Mouse (Mus musculus) heart, embryonic 11.5 days (tissue): ENCODE results near the gene Rere. TPM values are rescaled to one million over a fixed set of nuclear protein-coding genes. Genes with fewer than 3 reads are reported as not detected.

Experiments used
- ATAC-seq: fragments of 200-750 bp; cut with Nextera tagmentation; replicated peaks from 2 replicates; pipeline ENCODE4 v1.8.0; 2017; ENCODE audit warnings: moderate library complexity; ENCODE audit not compliant: insufficient number of reproducible peaks, low FRiP score, low TSS enrichment
- H3K27ac ChIP-seq: fragments of 300-500 bp; sonication (generic); 2 replicates; pipeline ENCODE4 v1.5.1; 2014; ENCODE audit warnings: mild to moderate bottlenecking, low read depth, low read length
- H3K27me3 ChIP-seq: fragments of 300-500 bp; sonication (generic); 2 replicates; pipeline ENCODE4 v1.6.1; 2014; ENCODE audit warnings: mild to moderate bottlenecking, low read length, mixed read lengths; ENCODE audit not compliant: control insufficient read depth, insufficient read depth
- H3K36me3 ChIP-seq: fragments of 300-500 bp; sonication (generic); 2 replicates; pipeline ENCODE4 v1.6.1; 2014; ENCODE audit warnings: mild to moderate bottlenecking, low read length, moderate library complexity, mixed read lengths; ENCODE audit not compliant: control insufficient read depth, insufficient read depth
- H3K4me1 ChIP-seq: fragments of 300-500 bp; sonication (generic); 2 replicates; pipeline ENCODE4 v1.6.1; 2014; ENCODE audit warnings: low read length; ENCODE audit not compliant: control insufficient read depth, insufficient read depth
- H3K4me2 ChIP-seq: fragments of 300-500 bp; sonication (generic); 2 replicates; pipeline ENCODE4 v1.6.1; 2014; ENCODE audit warnings: mild to moderate bottlenecking, moderate library complexity
- H3K4me3 ChIP-seq: fragments of 300-500 bp; sonication (generic); 2 replicates; pipeline ENCODE4 v1.5.1; 2014; ENCODE audit warnings: low read depth, low read length
- H3K9ac ChIP-seq: fragments of 300-500 bp; sonication (generic); 2 replicates; pipeline ENCODE4 v1.6.1; 2014; ENCODE audit warnings: mild to moderate bottlenecking, low read depth, low read length, moderate library complexity
- H3K9me3 ChIP-seq: fragments of 300-500 bp; sonication (generic); replicated peaks from 2 replicates; pipeline ENCODE4 v1.6.1; 2016; ENCODE audit warnings: low read length; ENCODE audit not compliant: control insufficient read depth
- WGBS: fragments of 180-500 bp; shearing (Covaris S2); extraction: QIAGEN DNeasy Blood & Tissue Kit; methylation state at CpG from one replicate; pipeline ENCODE4 v1.1.7; 2014; ENCODE audit not compliant: insufficient replicate concordance; 5-methylcytosine and 5-hydroxymethylcytosine counted together
- polyA plus RNA-seq: library from polyadenylated mRNA; unstranded; fragments of >200 nt; fragmentation: Nextera tagmentation; extraction: Ambion mirVana; gene quantifications from 2 replicates; pipeline ENCODE4 v1.2.1, GENCODE M21; 2014

The Rere gene
- polyA plus RNA-seq, 1 experiment from 2014 or later = 29.1 TPM

DNA sequence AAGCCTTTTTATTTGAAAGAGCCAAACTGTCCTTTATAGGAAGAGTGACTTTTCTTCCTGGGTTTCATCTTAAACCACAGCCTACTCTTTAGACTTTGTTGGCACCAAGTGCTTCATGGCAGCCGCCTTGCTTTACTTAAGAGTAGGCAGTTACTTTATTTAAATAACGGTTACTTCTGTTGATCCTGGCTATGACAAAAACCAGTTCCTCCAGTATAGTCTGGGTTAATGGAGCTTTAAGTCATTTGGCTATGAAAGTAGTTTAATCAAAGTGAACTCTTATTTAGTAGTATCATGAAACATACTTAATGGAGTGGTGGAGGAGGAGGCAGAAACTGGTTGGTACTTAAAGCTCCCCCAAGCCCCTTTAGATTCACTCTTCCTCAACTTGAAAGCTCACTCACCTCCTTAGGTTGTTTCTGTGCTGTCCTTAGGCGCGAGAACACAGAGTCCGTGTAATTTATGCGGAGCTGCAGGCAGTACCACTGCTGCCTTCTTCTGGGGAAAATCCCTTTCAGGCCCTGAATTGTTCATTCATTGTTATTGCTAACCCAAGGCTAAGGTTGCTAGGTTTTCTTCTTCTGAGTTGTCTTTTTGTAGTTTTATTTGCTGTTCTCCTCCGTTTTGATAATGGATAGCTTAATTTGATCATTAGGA lies 70.1 kb downstream of the Rere start:
- Histone ChIP-seq H3K4me3 (no peak overlapping the region), H3K36me3 (no peaks in the 10 kb centered on the region), H3K4me2 (no peak overlapping the region), H3K27me3 (no peaks in the 10 kb centered on the region), H3K9ac (no peak overlapping the region), H3K27ac (no peak overlapping the region), H3K9me3 (no peaks in the 10 kb centered on the region), H3K4me1 (peaks cover 12% of the 10 kb centered on the region)
- ATAC-seq = no peak
- WGBS = 63% methylated on average over 7 of the region's 7 CpGs

DNA sequence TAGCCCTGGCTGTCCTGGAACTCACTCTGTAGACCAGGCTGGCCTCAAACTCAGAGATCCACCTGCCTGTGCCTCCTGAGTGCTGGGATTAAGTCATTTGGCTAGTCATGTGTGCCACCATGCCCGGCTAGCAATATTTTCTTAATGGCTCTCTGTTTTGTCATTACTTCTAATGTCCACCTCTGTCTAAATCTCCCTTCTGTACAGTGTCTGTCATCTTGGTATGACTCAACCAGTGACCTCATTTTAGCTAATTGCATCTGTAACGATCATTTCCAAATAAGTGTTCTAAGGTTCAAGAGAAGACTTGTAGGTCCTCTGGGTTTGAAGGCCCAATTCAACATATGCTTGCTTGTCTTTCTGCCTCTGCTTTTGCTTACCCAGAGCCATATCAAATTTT lies 71.3 kb downstream of the Rere start:
- Histone ChIP-seq H3K4me1 (peaks cover 8% of the 10 kb centered on the region), H3K4me2 (no peak overlapping the region), H3K9ac (no peak overlapping the region), H3K36me3 (no peaks in the 10 kb centered on the region), H3K9me3 (no peaks in the 10 kb centered on the region), H3K27ac (no peak overlapping the region), H3K4me3 (no peak overlapping the region), H3K27me3 (no peaks in the 10 kb centered on the region)
- no peak for ATAC-seq
- 69% methylated on average over 2 of the region's 2 CpGs for WGBS

GRCm38 (mm10) chr4:150353376-150353900 lies 72.0 kb downstream of the Rere start:
- 92% methylated on average over 7 of the region's 7 CpGs for WGBS

DNA sequence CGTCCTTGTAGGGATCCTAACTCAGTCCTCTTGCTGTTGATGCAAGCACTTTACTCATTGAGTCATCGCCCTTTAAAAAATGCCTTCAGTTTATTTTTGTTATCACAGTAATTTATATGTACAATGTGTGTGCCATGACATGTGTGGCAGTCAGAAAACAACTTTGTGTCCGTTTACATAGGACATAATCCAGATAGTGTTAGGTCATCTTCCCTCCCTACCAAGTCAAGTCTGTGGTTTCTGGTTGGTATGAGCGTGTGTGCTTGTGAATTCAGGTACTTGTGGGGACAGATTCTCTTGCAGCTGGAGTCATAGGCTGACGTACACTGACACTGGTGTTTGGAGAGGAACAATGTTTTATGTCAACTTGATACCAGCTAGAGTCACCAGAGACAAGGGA lies 74.4 kb downstream of the Rere start:
- no peak overlapping the region for H3K27ac ChIP-seq
- no peak overlapping the region for H3K4me3 ChIP-seq
- H3K9me3 ChIP-seq = no peaks in the 10 kb centered on the region
- H3K4me1 ChIP-seq = peaks cover under 1% of the 10 kb centered on the region
- no peaks in the 10 kb centered on the region for H3K36me3 ChIP-seq
- ATAC-seq = no peak
- no peak overlapping the region for H3K4me2 ChIP-seq
- H3K27me3 ChIP-seq = no peaks in the 10 kb centered on the region
- no peak overlapping the region for H3K9ac ChIP-seq
- WGBS = 73% methylated on average over 5 of the region's 5 CpGs

More at GRCm38 (mm10) chr4:150353376-150353900, 72.0 kb downstream of the Rere start:
- Histone ChIP-seq H3K27ac (no peak overlapping the region), H3K4me2 (no peak overlapping the region), H3K9ac (no peak overlapping the region), H3K4me1 (peaks cover 8% of the 10 kb centered on the region), H3K27me3 (no peaks in the 10 kb centered on the region), H3K36me3 (no peaks in the 10 kb centered on the region), H3K9me3 (no peaks in the 10 kb centered on the region), H3K4me3 (no peak overlapping the region)
- ATAC-seq = no peak

- Histone ChIP-seq H3K4me2 (peak overlapping the region; percentile 23; the same call in 1 of the 2 replicates), H3K27ac (peak overlapping the region; percentile 62), H3K36me3 (no peaks in the 10 kb centered on the region), H3K9ac (no peak overlapping the region), H3K9me3 (no peaks in the 10 kb centered on the region), H3K4me1 (peaks cover 36% of the 10 kb centered on the region), H3K27me3 (no peaks in the 10 kb centered on the region), H3K4me3 (no peak overlapping the region)
- 0 out of 2 replicates have a peak, but pooled peaks have one; percentile 35 for ATAC-seq
- 14% methylated on average over 8 of the region's 8 CpGs for WGBS
Measured at GRCm38 (mm10) chr4:150361986-150362691, 80.7 kb downstream of the Rere start.

- no peak overlapping the region for H3K4me3 ChIP-seq
- 0 out of 2 replicates have a peak overlapping the region, but pooled peaks have one; percentile 6 for H3K27ac ChIP-seq
Measured at GRCm38 (mm10) chr4:150362858-150363257, 81.4 kb downstream of the Rere start.

DNA sequence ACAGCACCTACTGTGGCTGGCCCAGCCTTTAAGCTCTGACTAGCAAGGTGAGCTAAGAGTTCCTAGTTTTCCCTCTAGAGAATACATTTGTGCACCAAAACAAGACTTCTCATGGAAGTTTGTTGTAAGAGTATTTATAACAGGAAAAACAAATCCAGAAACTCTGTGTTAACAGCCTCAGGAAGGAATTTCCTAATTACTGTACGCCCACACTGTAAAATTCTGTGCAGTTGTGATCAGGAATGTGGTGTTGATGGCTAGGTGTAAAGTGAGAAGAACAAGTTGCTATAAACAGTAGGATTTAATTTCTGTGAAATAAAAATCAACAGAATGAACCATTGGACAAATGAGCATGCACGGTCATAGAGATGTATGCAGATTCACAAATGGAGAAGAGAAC lies 83.3 kb downstream of the Rere start:
- Histone ChIP-seq H3K4me2 (no peak overlapping the region), H3K9ac (no peak overlapping the region), H3K36me3 (no peaks in the 10 kb centered on the region), H3K9me3 (no peaks in the 10 kb centered on the region), H3K27ac (no peak overlapping the region), H3K4me3 (no peak overlapping the region), H3K27me3 (no peaks in the 10 kb centered on the region), H3K4me1 (peaks cover 41% of the 10 kb centered on the region)
- ATAC-seq = no peak
- 78% methylated on average over 2 of the region's 2 CpGs for WGBS

More at GRCm38 (mm10) chr4:150362858-150363257, 81.4 kb downstream of the Rere start:
- WGBS = 14% methylated on average over 5 of the region's 5 CpGs
- Histone ChIP-seq H3K36me3 (no peaks in the 10 kb centered on the region), H3K9ac (no peak overlapping the region), H3K27me3 (no peaks in the 10 kb centered on the region), H3K4me2 (no peak overlapping the region), H3K4me1 (peaks cover 36% of the 10 kb centered on the region), H3K9me3 (no peaks in the 10 kb centered on the region)
- no peak for ATAC-seq

DNA sequence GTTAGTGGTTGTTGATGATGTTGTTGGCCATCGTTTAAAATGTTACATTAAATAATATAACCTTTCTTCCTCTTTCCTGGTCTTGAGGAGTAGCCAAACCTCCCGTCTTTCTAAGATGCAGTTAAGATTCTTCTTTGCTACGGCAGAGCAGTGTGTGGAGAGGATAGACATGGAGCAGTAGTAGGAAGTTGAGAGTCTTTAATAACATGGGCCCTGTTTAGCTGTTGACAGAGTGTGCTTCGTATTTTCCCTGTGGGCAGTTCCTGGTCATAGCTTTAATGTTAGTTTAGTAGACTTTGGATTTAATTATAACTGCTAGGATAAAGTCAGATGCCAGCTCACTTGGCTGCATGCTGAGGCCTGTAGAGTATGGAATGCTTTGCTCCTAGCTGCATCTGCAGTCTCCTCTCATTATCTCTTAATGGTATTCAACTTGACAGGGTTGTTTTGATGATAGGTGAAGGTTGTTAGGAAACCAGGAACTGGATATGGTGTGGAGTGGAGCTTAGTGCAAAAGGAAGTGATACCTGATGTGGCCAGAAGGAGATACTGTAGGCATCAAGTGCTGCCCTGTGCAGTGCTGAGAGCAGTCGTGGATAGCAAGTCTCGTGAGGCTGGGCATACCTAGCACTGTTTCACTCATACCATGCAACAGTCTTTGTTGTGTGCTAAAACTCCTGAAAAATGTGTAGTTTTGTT lies 85.2 kb downstream of the Rere start:
- Histone ChIP-seq H3K9me3 (no peaks in the 10 kb centered on the region), H3K4me2 (peak overlapping the region; percentile 45), H3K4me3 (no peak overlapping the region), H3K36me3 (no peaks in the 10 kb centered on the region), H3K9ac (no peak overlapping the region), H3K27me3 (no peaks in the 10 kb centered on the region), H3K4me1 (peaks cover 46% of the 10 kb centered on the region), H3K27ac (peak overlapping the region; percentile 71)
- 25% methylated on average over 6 of the region's 6 CpGs for WGBS
- ATAC-seq = peak; percentile 70; the same call in 1 of the 2 replicates
